Mouse (Mus musculus) neural tube, embryonic 14.5 days (tissue): Measurements from ENCODE around the gene Cd207. TPM values are rescaled to one million over a fixed set of nuclear protein-coding genes. Genes with fewer than 3 reads are reported as not detected.
A peak's percentile ranks its signal among the peaks of the same experiment; 100 is the strongest.

Source experiments
- ATAC-seq: fragments of 200-750 bp; cut with Nextera tagmentation; 2 replicates; pipeline ENCODE4 v1.8.0; 2017; ENCODE audit warnings: low read depth, mild to moderate bottlenecking, moderate TSS enrichment, moderate library complexity
- H3K27ac ChIP-seq: fragments of 300-500 bp; sonication (generic); 2 replicates; pipeline ENCODE4 v1.5.1; 2014; ENCODE audit warnings: low read depth, mild to moderate bottlenecking, control low read depth, low read length, moderate library complexity, mixed read lengths
- H3K27me3 ChIP-seq: fragments of 300-500 bp; sonication (generic); 2 replicates; pipeline ENCODE4 v1.6.1; 2014; ENCODE audit warnings: low read length; ENCODE audit not compliant: control insufficient read depth, insufficient read depth
- H3K36me3 ChIP-seq: fragments of 300-500 bp; sonication (generic); 2 replicates; pipeline ENCODE4 v1.6.1; 2014; ENCODE audit warnings: low read length, mixed read lengths; ENCODE audit not compliant: control insufficient read depth, insufficient read depth
- H3K4me1 ChIP-seq: fragments of 300-500 bp; sonication (generic); 2 replicates; pipeline ENCODE4 v1.6.1; 2014; ENCODE audit warnings: low read length; ENCODE audit not compliant: control insufficient read depth, insufficient read depth
- H3K4me2 ChIP-seq: fragments of 300-500 bp; sonication (generic); 2 replicates; pipeline ENCODE4 v1.6.1; 2014; ENCODE audit warnings: mild to moderate bottlenecking, low read depth, low read length, control low read depth
- H3K4me3 ChIP-seq: fragments of 300-500 bp; sonication (generic); 2 replicates; pipeline ENCODE4 v1.5.1; 2014; ENCODE audit warnings: low read depth, low read length, control low read depth, mixed read lengths
- H3K9ac ChIP-seq: fragments of 300-500 bp; sonication (generic); replicated peaks from 2 replicates; pipeline ENCODE4 v1.6.1; 2014; ENCODE audit warnings: low read depth, mild to moderate bottlenecking, control low read depth, low read length, mixed read lengths
- H3K9me3 ChIP-seq: fragments of 300-500 bp; sonication (generic); 2 replicates; pipeline ENCODE4 v1.6.1; 2016; ENCODE audit warnings: low read length; ENCODE audit not compliant: control insufficient read depth
- WGBS: fragments of 180-500 bp; shearing (Covaris S2); extraction: QIAGEN DNeasy Blood & Tissue Kit; methylation state at CpG from one replicate; pipeline ENCODE4 v1.1.7; 2014; 5-methylcytosine and 5-hydroxymethylcytosine counted together
- polyA plus RNA-seq: library from polyadenylated mRNA; unstranded; fragments of >200 nt; fragmentation: Nextera tagmentation; extraction: Ambion mirVana; gene quantifications from 2 replicates; pipeline ENCODE4 v1.2.1, GENCODE M21; 2014

Gene Cd207
- not detected in 2 replicates for polyA plus RNA-seq

GRCm38 (mm10) chr6:83677757-83678156 lies at the start of gene Cd207:
Cd207 (minus strand) TSS chr6:83677857.
- no peak for ATAC-seq
- H3K9ac ChIP-seq, result no peak within 1 kb of the TSS
- no peak within 1 kb of the TSS for H3K27ac ChIP-seq
- H3K9me3 ChIP-seq, result no peaks in the 10 kb centered on the region
- H3K4me3 ChIP-seq, result no peak within 1 kb of the TSS
- no peaks in the 10 kb centered on the region for H3K36me3 ChIP-seq
- no peaks in the 10 kb centered on the region for H3K4me1 ChIP-seq
- H3K27me3 ChIP-seq, result no peaks in the 10 kb centered on the region
- no peak within 1 kb of the TSS for H3K4me2 ChIP-seq
- WGBS, result 71% methylated on average over 4 of the region's 4 CpGs

- WGBS, result 41% methylated on average over 4 of the region's 4 CpGs
- Histone ChIP-seq H3K27me3 (peaks cover 10% of the 10 kb centered on the region), H3K27ac (no peak overlapping the region), H3K4me1 (no peaks in the 10 kb centered on the region), H3K9me3 (no peaks in the 10 kb centered on the region), H3K36me3 (no peaks in the 10 kb centered on the region), H3K9ac (no peak overlapping the region), H3K4me3 (no peak overlapping the region), H3K4me2 (no peak overlapping the region)
- ATAC-seq, result no peak
These were observed 49.5 kb upstream of the Cd207 start for GRCm38 (mm10) chr6:83727178-83727577.

GRCm38 (mm10) chr6:83722526-83722925 lies 44.9 kb upstream of the Cd207 start:
- Histone ChIP-seq H3K4me2 (no peak overlapping the region), H3K27me3 (peaks cover 52% of the 10 kb centered on the region), H3K9me3 (no peaks in the 10 kb centered on the region), H3K4me1 (no peaks in the 10 kb centered on the region), H3K9ac (no peak overlapping the region), H3K36me3 (no peaks in the 10 kb centered on the region), H3K27ac (no peak overlapping the region), H3K4me3 (no peak overlapping the region)
- ATAC-seq, result no peak
- WGBS, result 16% methylated on average over 6 of the region's 6 CpGs

- Histone ChIP-seq H3K27ac (no peak overlapping the region), H3K27me3 (peaks cover 86% of the 10 kb centered on the region), H3K9ac (no peak overlapping the region), H3K4me1 (0 out of 2 replicates have a peak, but pooled peaks cover under 1% of the 10 kb centered on the region), H3K4me2 (no peak overlapping the region), H3K36me3 (no peaks in the 10 kb centered on the region), H3K4me3 (no peak overlapping the region), H3K9me3 (no peaks in the 10 kb centered on the region)
- 4% methylated on average over 8 of the region's 8 CpGs for WGBS
- ATAC-seq, result no peak
These were observed 39.4 kb upstream of the Cd207 start for GRCm38 (mm10) chr6:83717026-83717425.

GRCm38 (mm10) chr6:83715461-83716196 lies 38.0 kb upstream of the Cd207 start:
- peaks cover 84% of the 10 kb centered on the region for H3K27me3 ChIP-seq
- H3K36me3 ChIP-seq, result no peaks in the 10 kb centered on the region
- ATAC-seq, result no peak
- under 1% methylated on average over 30 of the region's 30 CpGs for WGBS
- no peak overlapping the region for H3K27ac ChIP-seq
- H3K9ac ChIP-seq, result no peak overlapping the region
- H3K9me3 ChIP-seq, result no peaks in the 10 kb centered on the region
- no peak overlapping the region for H3K4me3 ChIP-seq
- H3K4me2 ChIP-seq, result no peak overlapping the region
- peaks cover 7% of the 10 kb centered on the region; the same call in 1 of the 2 replicates for H3K4me1 ChIP-seq

GRCm38 (mm10) chr6:83714221-83715123 lies 36.8 kb upstream of the Cd207 start:
- peaks cover 84% of the 10 kb centered on the region for H3K27me3 ChIP-seq
- under 1% methylated on average over 34 of the region's 34 CpGs for WGBS
- no peaks in the 10 kb centered on the region for H3K36me3 ChIP-seq
- no peaks in the 10 kb centered on the region for H3K9me3 ChIP-seq
- no peak overlapping the region for H3K27ac ChIP-seq
- H3K4me3 ChIP-seq, result no peak overlapping the region
- H3K4me1 ChIP-seq, result peaks cover 7% of the 10 kb centered on the region; the same call in 1 of the 2 replicates
- H3K9ac ChIP-seq, result no peak overlapping the region
- ATAC-seq, result no peak
- H3K4me2 ChIP-seq, result no peak overlapping the region

DNA sequence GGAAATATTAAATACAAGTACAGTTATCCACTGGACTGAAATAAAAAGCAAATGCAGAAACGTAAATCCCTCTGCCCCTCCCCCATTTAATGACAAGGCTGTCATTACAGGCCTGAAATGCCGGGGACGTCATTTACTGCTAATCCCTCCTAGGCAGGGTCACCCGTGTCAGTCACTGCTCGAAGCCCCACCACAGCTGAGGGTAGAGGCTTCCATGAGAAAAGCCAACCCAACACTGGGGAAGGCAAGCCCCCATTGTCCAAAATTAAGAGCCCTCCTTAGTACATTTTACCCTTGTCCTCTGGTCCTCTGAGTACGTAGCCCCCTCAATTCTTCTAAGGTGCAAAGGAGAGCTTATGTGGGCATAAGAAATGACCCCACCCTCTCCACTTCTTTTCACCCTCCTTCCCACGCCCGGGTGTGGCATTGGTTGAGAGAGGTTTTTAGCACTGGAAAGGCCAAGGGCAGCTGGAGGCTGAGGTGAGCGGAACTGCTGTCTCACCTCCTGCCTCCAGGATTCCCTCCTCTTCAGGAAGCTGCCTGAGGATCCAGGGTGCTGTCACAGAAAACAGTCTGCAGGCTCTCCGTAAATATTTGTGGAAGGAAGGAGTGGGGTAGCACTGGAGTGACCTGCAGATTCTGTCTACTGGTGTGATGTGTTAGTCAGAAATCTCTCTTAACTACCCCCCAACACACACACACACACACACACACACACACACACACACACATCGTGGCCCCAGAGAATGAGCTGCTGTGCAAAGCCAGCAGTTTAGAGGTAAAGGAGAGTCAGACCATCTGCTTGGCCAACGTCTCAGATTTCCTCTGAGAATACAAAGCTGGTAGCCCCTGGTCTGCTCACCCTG lies 35.8 kb upstream of the Cd207 start:
- Histone ChIP-seq H3K27me3 (peaks cover 87% of the 10 kb centered on the region), H3K9ac (no peak overlapping the region), H3K4me2 (no peak overlapping the region), H3K4me3 (no peak overlapping the region), H3K36me3 (no peaks in the 10 kb centered on the region), H3K9me3 (no peaks in the 10 kb centered on the region), H3K27ac (no peak overlapping the region), H3K4me1 (peaks cover 7% of the 10 kb centered on the region; the same call in 1 of the 2 replicates)
- 1% methylated on average over 12 of the region's 12 CpGs for WGBS
- ATAC-seq, result no peak

GRCm38 (mm10) chr6:83711725-83712475 lies 34.2 kb upstream of the Cd207 start:
- no peaks in the 10 kb centered on the region for H3K9me3 ChIP-seq
- H3K4me3 ChIP-seq, result no peak overlapping the region
- ATAC-seq, result no peak
- H3K4me1 ChIP-seq, result peaks cover 7% of the 10 kb centered on the region; the same call in 1 of the 2 replicates
- under 1% methylated on average over 43 of the region's 45 CpGs for WGBS
- H3K27me3 ChIP-seq, result peaks cover 89% of the 10 kb centered on the region
- no peak overlapping the region for H3K9ac ChIP-seq
- H3K4me2 ChIP-seq, result peak overlapping the region; percentile 34; the same call in 1 of the 2 replicates
- no peak overlapping the region for H3K27ac ChIP-seq
- H3K36me3 ChIP-seq, result no peaks in the 10 kb centered on the region
